Mouse (Mus musculus) left cerebral cortex, postnatal 14 days (tissue): ENCODE data around the gene Pim3. TPM values are rescaled to one million over a fixed set of nuclear protein-coding genes. Genes with fewer than 3 reads are reported as not detected.

Experiments used
- DNase-seq, 2 experiments: peaks; one replicate each; pipeline ENCODE4 v3.0.0; 2021 to 2022; ENCODE audit warnings: low spot score in 2 of 2, mixed read lengths in 1 of 2
- intact Hi-C: fragments of 180-260 bp; cut with DNase I; formaldehyde crosslinking; loops from one replicate; pipeline ENCODE4 v1.15.1; 2025
- total RNA-seq, 2 experiments: library from RNA; stranded (reverse); gene quantifications; 2 replicates each; pipeline ENCODE4 v1.2.3; 2021

Gene Pim3
- total RNA-seq, 2 experiments from 2014 or later = 37.3 to 40.4 TPM

- intact Hi-C loops = no loop called here
- no peak for DNase-seq
These were observed 30.5 kb upstream of the Pim3 start for GRCm38 (mm10) chr15:88831482-88831881.

GRCm38 (mm10) chr15:88832536-88832935 lies 29.4 kb upstream of the Pim3 start:
- intact Hi-C loops = no loop called here
- no peak for DNase-seq

- intact Hi-C loops = no loop called here
- DNase-seq = no peak
These were observed 26.0 kb upstream of the Pim3 start for GRCm38 (mm10) chr15:88836031-88836430.

- intact Hi-C loops = no loop called here
These were observed 25.4 kb upstream of the Pim3 start for GRCm38 (mm10) chr15:88836571-88836970.

GRCm38 (mm10) chr15:88837199-88837932 lies 24.6 kb upstream of the Pim3 start:
- intact Hi-C loops = no loop called here
- DNase-seq = peak in 1 of 2 experiments; percentile 58

More at GRCm38 (mm10) chr15:88836571-88836970, 25.4 kb upstream of the Pim3 start:
- no peak for DNase-seq

DNA sequence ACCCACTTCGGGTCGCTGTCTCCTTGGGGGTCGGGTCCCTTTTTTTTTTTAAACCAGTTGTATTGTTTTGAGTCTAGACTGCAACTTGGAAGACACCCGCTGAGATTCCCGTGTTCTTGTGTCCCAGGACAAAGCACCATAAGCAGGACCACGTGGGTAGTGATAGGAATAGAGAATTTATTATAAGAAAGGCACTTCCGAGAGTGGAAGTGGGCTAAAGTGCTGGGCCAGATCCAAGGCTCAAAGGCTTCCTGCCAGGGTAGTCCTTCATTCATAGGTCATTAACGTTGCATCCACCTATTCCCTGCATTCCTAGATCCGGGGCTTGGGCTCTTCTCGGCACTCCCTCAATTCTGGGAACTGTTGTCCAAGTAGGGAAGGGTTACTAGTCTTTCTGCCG lies 24.0 kb upstream of the Pim3 start:
- intact Hi-C loops = no loop called here
- DNase-seq = no peak

DNA sequence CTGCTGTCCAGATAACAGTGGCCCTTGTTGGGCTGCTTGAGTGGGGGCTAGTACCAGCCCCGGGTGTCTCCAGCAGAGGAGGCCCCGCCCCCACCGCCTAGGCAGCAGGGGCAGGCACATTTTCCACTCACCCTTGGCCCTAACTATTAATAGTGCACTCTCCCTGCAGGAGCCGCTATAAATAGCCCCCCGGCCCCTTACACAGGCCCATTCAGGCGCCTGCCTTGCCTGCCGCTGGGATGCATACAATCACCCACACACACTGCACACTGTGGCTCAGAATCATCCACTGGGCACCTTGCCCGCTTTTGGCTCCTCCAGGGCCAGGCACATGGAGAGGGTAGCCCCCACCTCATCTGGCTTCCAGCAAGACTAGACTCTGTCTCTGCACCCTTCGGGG lies 22.7 kb upstream of the Pim3 start:
- intact Hi-C loops = no loop called here
- DNase-seq = peak; percentile 77 to 82

DNA sequence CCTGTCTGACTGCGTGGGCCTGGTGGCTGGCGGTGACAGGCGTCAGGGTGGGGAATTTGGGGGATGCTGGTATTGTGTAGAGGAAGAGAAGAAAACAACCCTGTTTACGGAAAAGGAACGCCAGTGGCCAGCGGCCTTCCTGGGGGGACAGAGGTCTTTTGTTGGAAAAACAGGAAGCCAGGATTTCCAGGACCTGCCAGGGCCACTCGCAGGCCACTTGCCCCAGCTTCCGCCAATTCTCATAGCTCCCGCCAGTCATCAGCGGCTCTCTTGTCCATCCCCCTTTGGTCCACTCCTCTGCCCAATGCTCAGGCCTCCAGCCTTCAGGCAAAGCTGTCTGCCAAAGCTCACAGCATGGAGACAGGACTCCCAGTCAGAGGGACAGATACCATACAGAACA lies 21.9 kb upstream of the Pim3 start:
- DNase-seq = no peak

GRCm38 (mm10) chr15:88841160-88841559 lies 20.8 kb upstream of the Pim3 start:
- intact Hi-C loops = no loop called here
- no peak for DNase-seq

More for the DNA sequence above, 21.9 kb upstream of the Pim3 start:
- intact Hi-C loops = no loop called here

GRCm38 (mm10) chr15:88841580-88842299 lies 20.2 kb upstream of the Pim3 start:
- DNase-seq = no peak
- intact Hi-C loops = no loop called here

- intact Hi-C loops = no loop called here
These were observed 19.7 kb upstream of the Pim3 start for GRCm38 (mm10) chr15:88842300-88842673.

GRCm38 (mm10) chr15:88843486-88844097 lies 18.4 kb upstream of the Pim3 start:
- intact Hi-C loops = no loop called here
- no peak for DNase-seq

More at GRCm38 (mm10) chr15:88842300-88842673, 19.7 kb upstream of the Pim3 start:
- DNase-seq = no peak

- no peak for DNase-seq
- intact Hi-C loops = no loop called here
These were observed 17.0 kb upstream of the Pim3 start for GRCm38 (mm10) chr15:88844966-88845365.

- no peak for DNase-seq
- intact Hi-C loops = no loop called here
These were observed 13.3 kb upstream of the Pim3 start for GRCm38 (mm10) chr15:88848661-88849060.

DNA sequence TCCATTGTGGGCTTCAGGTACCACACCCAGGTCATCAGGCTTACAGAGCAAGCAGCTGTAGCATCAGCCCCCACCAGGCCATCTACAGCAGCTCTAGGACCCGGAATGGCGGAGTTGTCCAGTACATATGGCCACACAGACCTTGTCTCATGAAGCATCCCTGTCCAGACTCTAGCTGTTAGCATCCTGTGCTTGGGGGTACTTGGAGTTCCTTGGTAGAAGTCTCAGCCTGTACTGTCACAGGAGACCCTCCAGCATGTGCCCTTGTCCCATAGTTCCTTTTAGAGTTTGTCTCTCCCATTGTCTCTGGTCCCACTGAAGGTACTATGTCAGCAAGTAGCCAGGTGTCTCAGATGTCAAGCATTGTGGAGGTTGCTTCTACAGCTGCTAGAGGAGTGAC lies 12.4 kb upstream of the Pim3 start:
- intact Hi-C loops = no loop called here
- DNase-seq = no peak

DNA sequence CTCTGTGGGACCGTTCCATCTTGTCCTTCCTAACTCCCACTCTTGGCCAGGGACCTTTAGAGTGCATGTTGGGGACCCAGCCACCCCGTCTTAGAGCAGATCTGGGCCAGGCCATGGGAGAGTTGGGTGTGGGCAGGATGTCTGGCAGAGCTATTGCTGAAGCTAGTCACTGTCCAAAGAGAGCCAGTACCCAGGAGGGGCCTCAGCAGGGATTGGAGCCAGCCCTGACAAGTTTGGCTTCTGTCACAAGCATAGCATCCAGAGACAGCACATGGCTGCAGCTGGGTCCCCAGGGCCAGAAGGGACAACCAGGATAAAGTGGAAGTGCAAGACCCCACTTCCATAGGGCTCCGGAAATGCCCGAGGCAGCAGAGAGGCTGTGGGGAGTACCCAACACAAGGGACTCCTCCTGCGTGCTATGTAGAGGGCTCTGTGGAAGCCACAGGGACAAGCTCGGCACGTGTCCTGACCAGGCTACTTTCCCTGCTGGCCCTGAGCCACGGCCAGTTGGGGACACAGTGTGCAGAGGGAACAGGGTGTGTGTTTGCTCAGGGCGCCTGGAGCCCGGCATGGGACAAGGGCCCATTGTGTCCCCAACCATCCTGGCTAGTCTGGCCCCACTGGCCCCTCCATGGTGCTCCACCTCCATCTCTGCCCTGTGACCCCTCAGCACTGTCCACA lies 11.7 kb upstream of the Pim3 start:
- intact Hi-C loops = no loop called here
- DNase-seq = peak; percentile 80 to 90

DNA sequence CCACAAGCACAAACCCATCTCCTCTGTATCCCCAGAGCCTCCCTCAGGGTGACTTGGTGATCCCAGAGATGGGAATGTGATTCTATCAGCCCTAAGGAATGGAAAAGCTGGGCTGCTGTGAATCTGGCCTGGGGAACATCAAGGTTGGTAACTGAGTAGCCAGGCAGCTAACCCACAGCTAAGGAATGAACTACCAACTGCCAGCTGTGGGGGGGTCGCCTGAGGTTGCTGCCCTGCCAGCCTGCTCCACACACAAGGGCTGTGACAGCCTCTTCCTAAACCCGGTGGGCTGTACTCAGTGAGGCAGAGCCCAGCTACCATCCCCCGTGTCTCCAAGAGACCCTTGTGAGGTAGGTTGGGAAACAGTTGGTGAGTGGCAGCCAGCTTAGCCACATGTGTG lies 10.9 kb upstream of the Pim3 start:
- DNase-seq = no peak
- intact Hi-C loops = no loop called here

- intact Hi-C loops = no loop called here
- no peak for DNase-seq
These were observed 10.4 kb upstream of the Pim3 start for GRCm38 (mm10) chr15:88851507-88852149.

- intact Hi-C loops = no loop called here
- no peak for DNase-seq
These were observed 8.9 kb upstream of the Pim3 start for GRCm38 (mm10) chr15:88853106-88853505.
